Mouse (Mus musculus) liver, embryonic 15.5 days (tissue): Measurements from ENCODE around the gene Lhfpl1. TPM values are rescaled to one million over a fixed set of nuclear protein-coding genes. Genes with fewer than 3 reads are reported as not detected.

Source experiments
- polyA plus RNA-seq: library from polyadenylated mRNA; unstranded; fragments of >200 nt; fragmentation: Nextera tagmentation; extraction: Ambion mirVana; gene quantifications from 2 replicates; pipeline ENCODE4 v1.2.1, GENCODE M21; 2015

Lhfpl1 gene
- polyA plus RNA-seq, 1 experiment from 2014 or later = 0.07 TPM

Other genes with a start within 250 kb of the Lhfpl1 start
- gene Amot, start 156.1 kb upstream of the Lhfpl1 start, polyA plus RNA-seq = 5.1 and 5.3 TPM in 2 replicates